Mouse (Mus musculus): ENCODE measurements at regions not wholly inside any gene's neighbourhood (a gene's known extent, or its start where the extent isn't known, plus 50 kb on each side); places are given as distances from the start of the nearest gene placed in this dataset.

DNA sequence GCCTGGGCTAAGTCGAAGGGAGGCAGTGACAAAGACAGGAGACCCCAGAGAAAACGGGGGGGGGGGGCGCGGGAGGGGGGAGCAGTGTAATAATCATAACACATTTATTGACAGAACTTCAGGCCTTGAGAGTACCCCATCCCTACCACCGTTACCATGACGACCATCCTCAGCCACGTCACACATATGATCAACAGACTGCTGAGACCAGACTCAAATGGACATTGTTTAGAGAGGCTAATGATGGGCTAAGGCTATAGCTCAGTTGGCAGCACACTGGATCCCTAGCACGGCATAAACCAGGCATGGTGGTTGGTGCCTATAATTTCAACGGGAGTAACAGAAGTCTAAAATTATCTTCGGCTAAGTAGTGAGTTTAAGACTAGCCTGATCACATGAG, 565.8 kb upstream of the Adam5 start:
- in situ Hi-C loops (cut with MboI; ENCODE audit: low sequenced_read_pairs in 2 of 2, unreplicated experiment in 2 of 2): no loop called here
- no peak for DNase-seq (ENCODE audit: low read depth, low spot score)
- H3K9ac ChIP-seq (ENCODE audit: insufficient read depth, low read depth, low read length, poor library complexity, severe bottlenecking): no peak overlapping the region
- H3K4me1 ChIP-seq (ENCODE audit: control insufficient read depth in 2 of 2, insufficient read depth in 2 of 2, low read length in 2 of 2, poor library complexity in 1 of 2): peaks cover 0 to 6% of the 10 kb centered on the region in 2 experiments; a peak in 2 of 4 replicates
- H3K27ac ChIP-seq (ENCODE audit: insufficient read depth, low read depth, low read length, poor library complexity, severe bottlenecking): no peak overlapping the region
- no peaks in the 10 kb centered on the region for H3K36me3 ChIP-seq (ENCODE audit: control insufficient read depth, insufficient read depth, low read length, poor library complexity, severe bottlenecking)
- H3K9me3 ChIP-seq (ENCODE audit: control insufficient read depth, insufficient read depth, low read depth, low read length): no peaks in the 10 kb centered on the region
- H3K4me3 ChIP-seq (ENCODE audit: insufficient read depth in 1 of 2, low read depth in 1 of 2, low read length in 2 of 2, poor library complexity in 1 of 2, severe bottlenecking in 1 of 2): no peak overlapping the region
- TF ChIP-seq ZNF384 (IDR thresholded peaks at IDR 0.05; ENCODE audit: low read depth, low read length): no peak
- no peak for TF ChIP-seq HCFC1 (IDR thresholded peaks at IDR 0.05; ENCODE audit: borderline replicate concordance, insufficient read depth, low read length)
- no peak for TF ChIP-seq ZC3H11A (IDR thresholded peaks at IDR 0.05; ENCODE audit: borderline replicate concordance, low read depth, low read length)
- TF ChIP-seq MAFK (IDR thresholded peaks at IDR 0.05; ENCODE audit: insufficient read depth, low read depth, low read length): no peak
- TF ChIP-seq CHD2 (IDR thresholded peaks at IDR 0.05; ENCODE audit: low read depth, low read length): no peak

DNA sequence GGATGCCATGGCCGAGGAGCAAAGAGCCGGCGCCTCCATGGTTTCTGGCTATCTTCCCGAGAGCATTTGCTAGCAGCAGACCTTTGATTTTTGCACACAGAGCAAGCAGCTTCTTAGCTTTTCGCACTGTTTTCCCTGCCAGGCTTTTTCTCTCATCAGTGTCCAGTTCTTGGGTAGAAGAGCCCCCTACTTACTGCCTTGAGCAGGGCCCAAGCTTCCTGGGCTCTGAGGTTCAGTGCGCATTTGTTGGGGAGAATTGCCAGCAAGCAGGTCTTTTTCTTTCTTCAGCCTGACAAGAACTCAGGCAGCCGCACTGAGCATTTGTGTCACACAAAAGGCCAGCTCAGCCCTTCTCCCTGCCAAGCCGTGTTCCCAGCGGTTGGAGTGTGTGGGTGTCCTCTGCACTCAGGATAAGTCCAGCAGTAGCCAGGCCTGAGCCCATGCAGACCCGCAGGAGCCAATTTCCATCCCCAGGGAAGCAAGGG, 565.2 kb upstream of the Adam5 start:
- H3K4me3 ChIP-seq (ENCODE audit: insufficient read depth in 1 of 2, low read depth in 1 of 2, low read length in 2 of 2, poor library complexity in 1 of 2, severe bottlenecking in 1 of 2): no peak overlapping the region
- no peak for TF ChIP-seq CHD2 (IDR thresholded peaks at IDR 0.05; ENCODE audit: low read depth, low read length)
- in situ Hi-C loops (cut with MboI; ENCODE audit: low sequenced_read_pairs in 2 of 2, unreplicated experiment in 2 of 2): no loop called here
- H3K4me1 ChIP-seq (ENCODE audit: control insufficient read depth in 2 of 2, insufficient read depth in 2 of 2, low read length in 2 of 2, poor library complexity in 1 of 2): peaks cover 0 to 6% of the 10 kb centered on the region in 2 experiments; a peak in 2 of 4 replicates
- DNase-seq (ENCODE audit: low read depth, low spot score): no peak
- no peaks in the 10 kb centered on the region for H3K9me3 ChIP-seq (ENCODE audit: control insufficient read depth, insufficient read depth, low read depth, low read length)
- H3K9ac ChIP-seq (ENCODE audit: insufficient read depth, low read depth, low read length, poor library complexity, severe bottlenecking): no peak overlapping the region
- no peaks in the 10 kb centered on the region for H3K36me3 ChIP-seq (ENCODE audit: control insufficient read depth, insufficient read depth, low read length, poor library complexity, severe bottlenecking)
- no peak overlapping the region for H3K27ac ChIP-seq (ENCODE audit: insufficient read depth, low read depth, low read length, poor library complexity, severe bottlenecking)

DNA sequence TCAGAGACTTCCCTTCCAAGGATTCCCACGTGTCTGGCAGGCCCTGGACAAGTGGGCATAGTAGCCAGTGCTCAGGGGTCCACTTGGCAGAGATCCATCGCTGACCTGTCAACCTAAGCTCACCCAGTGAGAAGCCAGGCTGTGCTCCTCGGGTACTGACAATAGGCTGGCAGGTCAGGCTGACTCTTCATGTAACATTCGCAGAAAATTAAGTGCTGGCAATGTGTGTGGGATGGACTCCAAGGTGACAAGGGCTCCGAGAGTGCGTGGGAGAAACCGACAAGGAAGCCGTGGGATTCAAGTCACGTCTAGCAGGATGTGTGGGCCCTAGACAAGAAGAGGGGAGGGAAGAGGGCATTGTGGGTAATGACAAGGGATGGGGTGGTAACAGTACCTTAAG, 564.6 kb upstream of the Adam5 start:
- Histone ChIP-seq H3K27ac (ENCODE audit: insufficient read depth, low read depth, low read length, poor library complexity, severe bottlenecking) (no peak overlapping the region), H3K9ac (ENCODE audit: insufficient read depth, low read depth, low read length, poor library complexity, severe bottlenecking) (no peak overlapping the region), H3K4me3 (ENCODE audit: insufficient read depth in 1 of 2, low read depth in 1 of 2, low read length in 2 of 2, poor library complexity in 1 of 2, severe bottlenecking in 1 of 2) (no peak overlapping the region), H3K4me1 (ENCODE audit: control insufficient read depth in 2 of 2, insufficient read depth in 2 of 2, low read length in 2 of 2, poor library complexity in 1 of 2) (peaks cover 0 to 6% of the 10 kb centered on the region in 2 experiments; a peak in 2 of 4 replicates), H3K9me3 (ENCODE audit: control insufficient read depth, insufficient read depth, low read depth, low read length) (no peaks in the 10 kb centered on the region), H3K36me3 (ENCODE audit: control insufficient read depth, insufficient read depth, low read length, poor library complexity, severe bottlenecking) (no peaks in the 10 kb centered on the region)
- in situ Hi-C loops (cut with MboI; ENCODE audit: low sequenced_read_pairs in 2 of 2, unreplicated experiment in 2 of 2): no loop called here
- no peak for DNase-seq (ENCODE audit: low read depth, low spot score)
- TF ChIP-seq ZNF384 (IDR thresholded peaks at IDR 0.05; ENCODE audit: low read depth, low read length): no peak
- no peak for TF ChIP-seq HCFC1 (IDR thresholded peaks at IDR 0.05; ENCODE audit: borderline replicate concordance, insufficient read depth, low read length)
- TF ChIP-seq MAFK (IDR thresholded peaks at IDR 0.05; ENCODE audit: insufficient read depth, low read depth, low read length): no peak
- TF ChIP-seq ZC3H11A (IDR thresholded peaks at IDR 0.05; ENCODE audit: borderline replicate concordance, low read depth, low read length): no peak

DNA sequence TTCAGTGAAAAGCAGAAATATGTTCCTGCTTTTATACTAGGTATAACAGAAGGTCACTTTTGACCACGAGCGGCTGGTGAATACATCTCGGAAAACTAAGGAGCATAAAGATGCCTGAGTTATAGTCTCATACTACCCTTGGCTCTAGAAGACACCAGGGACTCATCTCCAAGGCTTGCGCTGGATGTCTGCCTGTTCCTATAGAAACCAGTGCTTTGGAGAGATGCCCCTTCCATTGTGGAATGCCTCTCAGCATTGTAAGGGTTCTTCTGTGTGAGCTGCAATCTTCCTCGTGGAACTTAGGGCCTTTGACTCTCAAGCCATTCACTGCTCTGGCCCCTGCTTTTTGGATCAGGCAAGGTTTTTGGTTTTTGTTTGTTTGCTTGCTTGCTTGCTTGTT, 561.0 kb upstream of the Adam5 start:
- TF ChIP-seq CHD2 (IDR thresholded peaks at IDR 0.05; ENCODE audit: low read depth, low read length): no peak
- no peak for TF ChIP-seq ZC3H11A (IDR thresholded peaks at IDR 0.05; ENCODE audit: borderline replicate concordance, low read depth, low read length)
- TF ChIP-seq HCFC1 (IDR thresholded peaks at IDR 0.05; ENCODE audit: borderline replicate concordance, insufficient read depth, low read length): no peak
- TF ChIP-seq ZNF384 (IDR thresholded peaks at IDR 0.05; ENCODE audit: low read depth, low read length): no peak
- TF ChIP-seq MAFK (IDR thresholded peaks at IDR 0.05; ENCODE audit: insufficient read depth, low read depth, low read length): no peak
- no peaks in the 10 kb centered on the region for H3K4me1 ChIP-seq (ENCODE audit: control insufficient read depth in 2 of 2, insufficient read depth in 2 of 2, low read length in 2 of 2, poor library complexity in 1 of 2)
- no peak overlapping the region for H3K4me3 ChIP-seq (ENCODE audit: insufficient read depth in 1 of 2, low read depth in 1 of 2, low read length in 2 of 2, poor library complexity in 1 of 2, severe bottlenecking in 1 of 2)
- H3K9ac ChIP-seq (ENCODE audit: insufficient read depth, low read depth, low read length, poor library complexity, severe bottlenecking): no peak overlapping the region
- in situ Hi-C loops (cut with MboI; ENCODE audit: low sequenced_read_pairs in 2 of 2, unreplicated experiment in 2 of 2): no loop called here
- H3K36me3 ChIP-seq (ENCODE audit: control insufficient read depth, insufficient read depth, low read length, poor library complexity, severe bottlenecking): no peaks in the 10 kb centered on the region
- DNase-seq (ENCODE audit: low read depth, low spot score): no peak
- H3K27ac ChIP-seq (ENCODE audit: insufficient read depth, low read depth, low read length, poor library complexity, severe bottlenecking): no peak overlapping the region
- H3K9me3 ChIP-seq (ENCODE audit: control insufficient read depth, insufficient read depth, low read depth, low read length): no peaks in the 10 kb centered on the region

DNA sequence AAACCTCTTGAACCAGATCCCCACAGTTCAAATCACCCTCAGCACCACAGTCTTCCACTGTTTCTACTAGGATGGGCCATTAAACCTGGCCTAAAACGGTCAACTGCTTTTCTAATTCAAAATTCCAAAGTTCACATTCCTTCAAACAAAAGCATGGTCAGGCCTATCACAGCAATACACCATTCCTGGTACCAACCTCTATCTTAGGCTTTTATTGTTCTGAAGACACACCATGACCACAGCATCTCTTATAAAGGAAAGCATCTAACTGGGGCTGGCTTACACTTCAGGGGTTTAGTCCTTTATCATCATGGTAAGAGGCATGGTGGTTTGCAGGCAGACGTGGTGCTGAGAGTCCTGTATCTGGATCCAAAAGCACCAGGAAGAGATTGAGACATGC, 560.4 kb upstream of the Adam5 start:
- TF ChIP-seq HCFC1 (IDR thresholded peaks at IDR 0.05; ENCODE audit: borderline replicate concordance, insufficient read depth, low read length): no peak
- no peak; the same call in 1 of the 2 replicates for TF ChIP-seq ZNF384 (IDR thresholded peaks at IDR 0.05; ENCODE audit: low read depth, low read length)
- no peak for TF ChIP-seq ZC3H11A (IDR thresholded peaks at IDR 0.05; ENCODE audit: borderline replicate concordance, low read depth, low read length)
- no peak for TF ChIP-seq CHD2 (IDR thresholded peaks at IDR 0.05; ENCODE audit: low read depth, low read length)
- no peak for TF ChIP-seq MAFK (IDR thresholded peaks at IDR 0.05; ENCODE audit: insufficient read depth, low read depth, low read length)
- H3K4me3 ChIP-seq (ENCODE audit: insufficient read depth in 1 of 2, low read depth in 1 of 2, low read length in 2 of 2, poor library complexity in 1 of 2, severe bottlenecking in 1 of 2): no peak overlapping the region
- no peak overlapping the region for H3K27ac ChIP-seq (ENCODE audit: insufficient read depth, low read depth, low read length, poor library complexity, severe bottlenecking)
- H3K9ac ChIP-seq (ENCODE audit: insufficient read depth, low read depth, low read length, poor library complexity, severe bottlenecking): no peak overlapping the region
- H3K4me1 ChIP-seq (ENCODE audit: control insufficient read depth in 2 of 2, insufficient read depth in 2 of 2, low read length in 2 of 2, poor library complexity in 1 of 2): no peaks in the 10 kb centered on the region
- in situ Hi-C loops (cut with MboI; ENCODE audit: low sequenced_read_pairs in 2 of 2, unreplicated experiment in 2 of 2): no loop called here
- H3K9me3 ChIP-seq (ENCODE audit: control insufficient read depth, insufficient read depth, low read depth, low read length): no peaks in the 10 kb centered on the region
- no peak for DNase-seq (ENCODE audit: low read depth, low spot score)
- H3K36me3 ChIP-seq (ENCODE audit: control insufficient read depth, insufficient read depth, low read length, poor library complexity, severe bottlenecking): no peaks in the 10 kb centered on the region

Measured in ES-E14 (cell line).